Mouse (Mus musculus): ENCODE data around the gene Gm10842. TPM values are rescaled to one million over a fixed set of nuclear protein-coding genes. Genes with fewer than 3 reads are reported as not detected.

The Gm10842 gene
- polyA plus RNA-seq, 1 experiment from 2014 or later: not detected

DNA sequence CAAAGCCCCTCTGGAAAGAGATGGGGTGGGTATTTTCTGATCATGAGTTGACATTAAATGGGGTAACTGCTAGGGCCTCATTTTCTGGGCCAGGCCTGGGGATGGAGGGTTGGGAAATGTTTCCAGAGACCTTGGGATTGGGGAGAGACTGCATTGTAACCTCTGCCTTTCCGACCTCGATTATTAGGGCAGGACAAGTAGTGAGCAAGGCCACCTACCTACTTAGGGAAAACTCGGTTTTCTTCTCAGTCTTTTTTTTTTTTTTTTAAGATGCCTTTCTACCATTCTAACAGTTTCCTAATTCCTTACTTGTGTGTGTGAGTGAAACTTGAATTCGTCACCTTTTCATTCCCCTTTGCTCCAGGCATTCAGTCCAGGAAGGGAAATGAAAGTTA is 35.8 kb downstream of the Gm10842 start:
- Histone ChIP-seq H3K36me3 (peaks cover 17% of the 10 kb centered on the region), H3K27ac (replicated peaks) (peak overlapping the region; percentile 96), H3K4me3 (peak overlapping the region; percentile 92), H3K9ac (peak overlapping the region; percentile 98), H3K4me1 (replicated peaks) (peaks cover 33% of the 10 kb centered on the region), H3K27me3 (no peaks in the 10 kb centered on the region), H3K9me3 (no peaks in the 10 kb centered on the region), H3K4me2 (peak overlapping the region; percentile 95)
- WGBS: 9% methylated on average over 4 of the region's 4 CpGs
- no peak for ATAC-seq (ENCODE audit: low FRiP score, low read depth)

- Histone ChIP-seq H3K36me3 (peaks cover 17% of the 10 kb centered on the region), H3K9me3 (no peaks in the 10 kb centered on the region), H3K27me3 (no peaks in the 10 kb centered on the region), H3K4me1 (replicated peaks) (peaks cover 24% of the 10 kb centered on the region), H3K27ac (replicated peaks) (no peak overlapping the region), H3K9ac (no peak overlapping the region), H3K4me3 (no peak overlapping the region), H3K4me2 (no peak overlapping the region)
- 91% methylated on average over 3 of the region's 3 CpGs for WGBS
- no peak for ATAC-seq (ENCODE audit: low FRiP score, low read depth)
Observed at GRCm38 (mm10) chr11:105184678-105185077, 38.0 kb downstream of the Gm10842 start.

DNA sequence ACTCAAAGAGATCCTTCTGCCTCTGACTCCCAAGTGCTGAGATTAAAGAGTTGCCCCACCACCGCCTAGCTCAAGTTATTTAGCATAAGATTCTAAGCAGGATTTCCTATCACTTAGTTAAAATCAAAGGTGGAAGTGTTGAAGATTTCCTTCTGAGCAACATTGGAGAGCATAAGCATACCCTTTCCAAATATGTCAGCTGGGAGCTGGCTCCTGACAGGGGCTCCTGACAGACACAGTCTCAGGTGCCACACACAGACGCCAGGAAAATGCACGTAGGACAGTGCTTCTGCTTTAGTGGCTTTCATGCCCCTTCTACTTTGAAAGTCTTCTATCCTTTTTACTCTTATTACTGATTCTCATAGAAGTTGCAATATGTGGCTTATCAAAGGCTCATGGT is 45.5 kb downstream of the Gm10842 start:
- Histone ChIP-seq H3K4me2 (no peak overlapping the region), H3K27ac (replicated peaks) (no peak overlapping the region), H3K9me3 (no peaks in the 10 kb centered on the region), H3K36me3 (0 out of 2 replicates have a peak, but pooled peaks cover 5% of the 10 kb centered on the region), H3K9ac (no peak overlapping the region), H3K4me1 (replicated peaks) (no peaks in the 10 kb centered on the region), H3K27me3 (no peaks in the 10 kb centered on the region), H3K4me3 (no peak overlapping the region)
- ATAC-seq (ENCODE audit: low FRiP score, low read depth): no peak
- 93% methylated on average over 3 of the region's 3 CpGs for WGBS

Other genes starting within 250 kb of the Gm10842 start
- gene Efcab3, start 83.3 kb upstream of the Gm10842 start, polyA plus RNA-seq (2015; fragmentation: Nextera tagmentation; extraction: Ambion mirVana): 0.18 and 0.21 TPM in 2 replicates
- 29.3 and 29.5 TPM in 2 replicates for gene Mettl2, start 20.5 kb upstream of the Gm10842 start, polyA plus RNA-seq (2015; fragmentation: Nextera tagmentation; extraction: Ambion mirVana)
- gene Tlk2, start 31.9 kb downstream of the Gm10842 start, polyA plus RNA-seq (2015; fragmentation: Nextera tagmentation; extraction: Ambion mirVana): 18.9 and 19.5 TPM in 2 replicates
- 5.8 and 6.3 TPM in 2 replicates for gene Mrc2, start 145.8 kb downstream of the Gm10842 start, polyA plus RNA-seq (2015; fragmentation: Nextera tagmentation; extraction: Ambion mirVana)